Mouse (Mus musculus): Measurements from ENCODE around the gene Serpina3g.

GRCm38 (mm10) chr12:104209149-104209548, 26.9 kb upstream of the Serpina3g start:
- TF ChIP-seq CTCF (IDR thresholded peaks at IDR 0.05; ENCODE audit: low read depth): peak; percentile 52
- TF ChIP-seq EP300 (IDR thresholded peaks at IDR 0.05; ENCODE audit: low read depth): no peak
